In genomic region chr3:99193576-99193975, GRCm38 (mm10) we compare ENCODE assay signal across 18 mouse cellular contexts. TPM values are rescaled to one million over a fixed set of nuclear protein-coding genes. Genes with fewer than 3 reads are reported as not detected.
"Had no signal": no experiment of that assay in that cellular context is flagged by ENCODE, and none has a peak within 500 bp of the region (broad histone marks: within the 10 kb centered on the region; RNA-seq: fewer than 3 reads in every experiment).

No protein-coding gene starts in this region.

- ATAC-seq: liver, embryonic 12.5 days; midbrain, embryonic 15.5 days had no signal

- H3K9me3 ChIP-seq: kidney, embryonic 15.5 days; liver, embryonic 12.5 days; lung, embryonic 15.5 days; megakaryocyte, embryonic 14.5 days; midbrain, embryonic 15.5 days; neural tube, embryonic 13.5 days had no signal

- H3K4me2 ChIP-seq: kidney, embryonic 15.5 days; liver, embryonic 12.5 days; lung, embryonic 15.5 days; midbrain, embryonic 11.5 days; midbrain, embryonic 15.5 days; neural tube, embryonic 13.5 days had no signal

- H3K4me1 ChIP-seq: kidney, embryonic 15.5 days; liver, embryonic 12.5 days; megakaryocyte, embryonic 14.5 days; midbrain, embryonic 15.5 days; neural tube, embryonic 13.5 days had no signal

- H3K4me3 ChIP-seq: kidney, embryonic 15.5 days; left cerebral cortex, adult 2 months; liver, embryonic 12.5 days; lung, embryonic 15.5 days; megakaryocyte, embryonic 14.5 days; midbrain, embryonic 15.5 days; neural tube, embryonic 13.5 days had no signal

- DNase-seq: kidney, adult 18-20 months; kidney, postnatal 14 days; lung, postnatal 14 days; retina, postnatal 1 day; right cerebral cortex, postnatal 4 days; spleen, adult 18-20 months had no signal

- H3K36me3 ChIP-seq: lung, embryonic 15.5 days; midbrain, embryonic 15.5 days; neural tube, embryonic 13.5 days had no signal

- H3K27me3 ChIP-seq: kidney, embryonic 15.5 days; liver, embryonic 12.5 days; lung, embryonic 15.5 days; megakaryocyte, embryonic 14.5 days; midbrain, embryonic 15.5 days; neural tube, embryonic 13.5 days had no signal

- H3K27ac ChIP-seq: kidney, embryonic 15.5 days; left cerebral cortex, adult 2 months; liver, embryonic 12.5 days; lung, embryonic 15.5 days; macrophage; midbrain, embryonic 15.5 days; neural tube, embryonic 13.5 days had no signal

- H3K9ac ChIP-seq: kidney, embryonic 15.5 days; liver, embryonic 12.5 days; lung, embryonic 15.5 days; midbrain, embryonic 15.5 days; neural tube, embryonic 13.5 days had no signal

RNA-seq across cellular contexts. Expression of gene Tbx15, which starts 46.6 kb away (rescaled TPM):
- total RNA-seq: monocyte, adult 5-6 weeks had no signal
- polyA plus RNA-seq: intestine, embryonic 14.5 days; large intestine, adult 2 months; liver, embryonic 12.5 days; macrophage had no signal
